Mouse (Mus musculus) brain, embryonic 14.5 days (tissue): ENCODE measurements at regions not wholly inside any gene's neighbourhood (a gene's known extent, or its start where the extent isn't known, plus 50 kb on each side); places are given as distances from the start of the nearest gene placed in this dataset.

Experiments
- CTCF ChIP-seq: fragments of 200-500 bp; IDR thresholded peaks from 2 replicates; pipeline ENCODE4 v1.5.1; 2012; ENCODE audit warnings: inconsistent platforms, mild to moderate bottlenecking, moderate library complexity, borderline replicate concordance; ENCODE audit not compliant: insufficient read depth, insufficient read length; ENCODE audit errors: extremely low read depth
- POLR2A ChIP-seq: fragments of 200-500 bp; IDR thresholded peaks from 2 replicates; pipeline ENCODE4 v1.6.1; 2012; ENCODE audit warnings: mild to moderate bottlenecking, inconsistent platforms, borderline replicate concordance; ENCODE audit not compliant: poor library complexity, insufficient read depth, insufficient read length, severe bottlenecking; ENCODE audit errors: extremely low read depth

DNA sequence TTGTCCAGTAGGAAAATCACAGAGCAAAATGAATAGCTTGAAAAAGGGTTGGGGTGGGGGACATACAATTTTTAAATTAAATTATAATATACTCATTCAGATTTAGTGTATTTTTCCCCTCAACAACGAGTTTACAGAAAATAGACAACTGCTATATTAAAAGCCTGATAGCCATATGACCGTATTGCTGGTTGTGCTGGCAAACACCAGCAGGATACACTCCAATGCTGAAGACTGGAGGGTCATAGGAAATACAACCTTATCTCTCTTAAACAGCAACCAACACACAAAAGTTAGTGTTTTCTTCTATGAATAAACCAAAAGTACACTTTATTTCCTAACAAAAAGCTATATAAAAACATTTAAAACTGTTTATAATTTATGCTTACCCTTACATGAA lies 206.4 kb upstream of the P2ry1 start:
- TF ChIP-seq CTCF = no peak
- no peak for TF ChIP-seq POLR2A
